Mouse (Mus musculus): ENCODE measurements at regions not wholly inside any gene's neighbourhood (a gene's known extent, or its start where the extent isn't known, plus 50 kb on each side); places are given as distances from the start of the nearest gene placed in this dataset.

DNA sequence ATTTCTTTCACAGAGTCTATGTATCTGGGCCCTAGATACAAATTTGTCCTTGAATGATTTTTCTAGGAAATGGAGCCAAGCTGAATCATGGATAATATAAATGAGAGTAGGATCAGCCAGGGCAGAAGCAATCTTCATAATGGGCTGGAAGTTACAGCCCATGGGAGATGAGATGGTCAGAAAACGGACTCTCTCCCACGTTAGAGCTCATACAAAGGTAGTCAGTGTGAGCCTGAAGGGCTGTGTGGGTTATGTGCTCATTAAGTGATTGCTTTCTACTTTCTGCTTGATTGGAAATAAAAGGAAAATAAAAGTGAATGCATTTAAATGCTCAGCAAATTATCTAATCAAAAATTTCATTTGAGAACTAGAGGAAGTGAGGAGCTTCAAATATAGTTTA is 2017.1 kb upstream of the Pcdh20 start:
- DNase-seq, result no peak

DNA sequence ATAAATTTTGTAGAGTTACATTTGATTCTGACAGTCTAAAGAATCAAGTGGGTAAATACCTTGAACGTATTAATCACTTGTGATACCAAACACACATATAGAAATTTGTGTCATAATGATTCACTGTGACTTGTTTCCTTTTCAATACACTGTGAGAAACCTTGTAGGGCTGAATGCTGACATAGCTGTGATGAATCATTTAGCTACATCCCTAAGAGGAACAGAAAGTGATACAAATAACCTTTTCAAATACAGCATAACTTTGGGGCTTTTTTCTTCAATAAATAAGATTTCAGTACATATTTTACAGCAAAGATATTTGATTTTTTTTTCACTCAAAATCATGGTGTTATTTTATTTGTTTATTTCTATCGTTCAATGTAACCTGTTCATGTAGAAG is 1976.8 kb upstream of the Pcdh20 start:
- DNase-seq, result no peak

DNA sequence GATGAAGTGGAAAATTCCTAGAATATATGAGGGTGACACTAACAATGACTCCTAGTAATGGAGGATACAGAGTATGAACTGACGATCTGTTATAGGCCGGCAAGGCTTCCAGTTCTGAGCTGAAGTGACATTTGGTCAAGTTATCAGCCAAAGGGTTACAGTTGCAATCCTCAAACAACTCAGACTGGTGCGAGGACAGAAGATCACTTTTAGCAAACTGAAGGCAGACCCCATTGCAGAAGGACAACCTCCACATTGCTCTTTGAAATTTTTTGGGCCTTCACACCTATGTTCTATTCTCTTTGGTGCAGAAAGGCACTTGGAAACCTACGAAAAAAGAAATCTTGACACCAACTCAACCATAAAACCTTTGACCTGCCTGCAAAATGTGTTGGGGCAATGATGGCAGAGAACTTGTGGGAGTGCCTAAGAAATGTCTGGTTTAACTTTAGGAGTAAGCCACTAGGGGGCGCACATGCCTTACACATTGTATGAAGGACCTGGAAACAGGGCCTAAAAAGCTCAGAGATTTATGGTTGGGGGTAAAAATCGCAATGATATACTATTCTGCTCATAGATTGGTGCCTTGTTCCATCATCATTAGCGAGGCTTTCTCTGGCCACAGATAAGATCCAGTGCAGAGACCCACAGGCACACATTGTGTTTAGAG is 1961.8 kb upstream of the Pcdh20 start:
- DNase-seq, result peak; percentile 65

DNA sequence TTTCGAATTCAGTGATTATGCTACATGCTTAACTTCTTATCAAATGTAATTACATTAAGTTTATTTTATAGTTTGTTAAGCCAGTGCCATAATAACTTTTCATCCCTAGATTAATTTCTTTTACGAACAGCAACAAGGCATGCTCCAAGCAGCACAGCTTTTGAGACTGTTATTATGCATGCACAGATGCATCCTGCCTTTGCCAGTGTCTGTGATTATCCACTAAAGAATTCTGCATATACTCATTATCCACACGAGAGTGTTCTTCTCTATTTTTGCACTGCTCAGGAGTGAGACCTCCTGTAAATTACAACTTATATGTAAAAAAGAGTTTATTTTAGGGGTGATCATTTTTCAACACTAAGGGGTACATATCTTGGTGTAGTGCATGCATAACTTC is 1941.5 kb upstream of the Pcdh20 start:
- no peak for DNase-seq

DNA sequence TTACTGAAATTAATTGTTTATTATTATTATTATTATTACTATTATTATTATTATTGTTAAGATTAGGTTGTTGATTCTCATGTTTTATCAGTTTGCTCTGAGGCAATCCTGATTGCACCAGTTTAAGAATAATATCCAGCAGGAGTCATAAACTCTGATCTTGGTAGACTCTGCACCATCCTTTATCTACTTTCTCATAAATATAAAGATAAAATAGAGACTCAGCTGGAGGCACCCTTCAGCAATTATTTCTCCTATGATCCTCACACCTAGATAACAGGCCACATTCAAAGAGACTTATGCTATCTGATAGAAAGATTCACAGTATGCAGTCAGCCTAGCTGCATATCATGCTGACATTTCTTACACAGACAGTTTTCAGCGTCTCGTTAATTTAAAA is 1935.2 kb upstream of the Pcdh20 start:
- no peak for DNase-seq

DNA sequence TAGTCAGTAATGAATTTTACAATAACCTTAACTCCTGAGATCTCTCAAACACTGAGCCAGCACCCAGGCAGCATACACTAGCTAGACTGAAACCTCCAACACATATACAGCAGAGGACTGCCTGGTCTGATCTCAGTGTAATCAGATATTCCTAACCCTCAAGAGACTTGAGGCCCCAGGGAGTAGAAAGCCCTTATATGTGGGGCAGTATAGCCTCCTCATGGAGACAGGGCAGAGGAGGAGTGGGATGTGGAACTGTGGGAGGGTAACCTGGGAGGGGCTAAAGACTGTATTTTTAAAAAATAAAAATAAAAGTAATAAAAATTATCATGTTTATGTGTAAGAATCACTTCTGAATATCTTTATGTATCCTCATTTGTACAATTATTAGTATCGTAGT is 1934.3 kb upstream of the Pcdh20 start:
- no peak for DNase-seq

DNA sequence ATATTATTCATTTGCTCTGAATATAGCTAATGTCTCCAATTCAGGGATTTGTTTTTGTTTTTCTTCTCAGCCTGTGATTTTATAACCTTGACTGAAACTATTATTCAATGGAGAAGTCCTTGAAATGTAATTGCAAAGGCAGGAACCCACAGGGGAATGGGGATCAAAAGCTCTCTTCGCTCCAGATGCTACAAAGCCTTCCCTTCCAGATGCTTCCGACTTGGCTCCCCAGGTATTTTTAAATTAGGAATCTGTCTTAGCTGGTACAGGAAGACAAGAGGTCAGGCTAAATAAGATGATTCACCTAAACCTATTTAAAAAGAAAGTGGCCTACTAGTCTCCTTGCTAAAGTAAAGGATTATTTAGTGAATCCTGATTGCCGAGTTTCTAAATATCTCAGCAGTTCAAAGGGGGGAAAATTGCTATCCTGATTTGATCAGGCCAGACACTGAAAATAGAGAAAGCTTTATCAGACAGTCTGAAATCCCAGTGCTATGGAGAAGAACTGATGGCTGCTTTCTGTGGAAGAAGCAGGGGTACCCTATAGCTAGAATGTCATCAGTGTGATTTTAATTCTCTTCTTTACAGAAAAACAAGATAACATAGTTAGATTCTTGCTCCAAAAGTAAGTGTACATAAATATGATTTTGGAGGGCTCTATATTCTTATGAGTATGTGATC is 1896.2 kb upstream of the Pcdh20 start:
- DNase-seq, result no peak

DNA sequence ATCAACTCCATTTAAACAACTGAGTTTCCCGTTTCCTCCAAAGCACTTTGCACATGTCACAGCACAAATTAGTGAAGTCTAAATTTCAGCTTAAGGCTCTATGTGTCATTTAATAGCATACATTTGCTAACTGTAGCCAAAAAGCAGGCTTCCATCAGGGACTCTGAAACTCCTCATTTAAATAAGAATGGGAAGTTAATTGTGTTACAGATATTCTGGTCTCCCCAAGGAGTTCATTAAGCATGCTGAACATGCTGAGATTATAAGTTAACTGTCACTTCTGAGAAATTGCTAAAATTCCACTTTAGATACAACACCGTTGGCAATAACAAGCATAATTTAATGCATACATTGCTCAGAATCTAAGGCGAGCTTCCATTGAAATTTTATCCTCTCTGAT is 1863.3 kb upstream of the Pcdh20 start:
- no peak for DNase-seq

DNA sequence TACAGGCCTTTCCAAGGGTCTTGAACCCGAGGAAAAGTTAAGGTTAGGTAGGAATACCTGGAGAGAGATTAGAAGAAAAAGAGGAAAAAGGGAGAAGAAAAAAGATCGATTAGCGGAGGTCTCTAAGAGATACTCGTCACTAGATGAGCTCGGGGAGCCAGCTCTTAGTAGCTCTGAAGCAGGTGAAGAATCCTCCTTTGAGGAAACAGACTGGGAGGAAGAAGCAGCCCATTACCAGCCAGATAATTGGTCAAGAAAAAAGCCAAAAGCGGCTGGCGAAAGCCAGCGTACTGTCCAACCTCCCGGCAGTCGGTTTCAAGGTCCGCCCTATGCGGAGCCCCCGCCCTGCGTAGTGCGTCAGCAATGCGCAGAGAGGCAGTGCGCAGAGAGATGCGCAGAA is 1824.3 kb upstream of the Pcdh20 start:
- DNase-seq, result peak; percentile 8

DNA sequence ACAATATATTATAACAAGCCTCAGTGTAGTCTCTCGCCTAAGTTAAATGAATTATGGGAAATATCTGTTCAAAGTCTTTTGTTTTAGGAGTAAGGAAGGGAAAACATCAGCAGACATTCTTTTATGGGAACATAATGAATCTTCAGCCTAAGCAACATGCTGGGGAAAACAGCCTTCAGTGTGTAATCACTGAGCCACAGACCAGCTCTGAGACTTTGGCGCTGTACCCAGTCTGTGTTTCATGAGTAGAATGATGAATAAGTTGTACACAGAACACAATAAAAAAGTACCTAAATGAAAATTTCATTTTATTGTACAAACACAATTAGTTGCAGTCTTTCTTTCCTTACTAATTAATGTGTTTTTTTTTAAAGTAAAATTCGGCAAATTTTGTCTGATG is 1774.8 kb upstream of the Pcdh20 start:
- no peak for DNase-seq

DNA sequence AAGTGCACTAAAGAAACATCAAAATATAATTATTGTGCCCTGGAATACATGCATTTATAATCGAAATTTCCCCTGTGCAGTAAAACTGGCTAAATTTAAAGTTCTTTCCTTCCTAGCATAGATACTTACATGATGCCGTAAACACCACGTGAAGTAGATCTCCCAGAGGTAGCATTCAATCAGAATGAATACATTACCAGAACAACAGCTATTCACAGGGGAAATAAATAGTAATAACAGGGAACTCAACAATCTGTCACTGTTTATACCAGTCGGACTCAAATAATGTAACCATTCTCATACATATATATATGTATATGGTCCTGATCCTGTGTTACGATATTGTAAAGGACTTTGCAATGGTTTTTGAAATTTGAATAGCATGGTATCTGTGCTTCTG is 1761.5 kb upstream of the Pcdh20 start:
- no peak for DNase-seq

DNA sequence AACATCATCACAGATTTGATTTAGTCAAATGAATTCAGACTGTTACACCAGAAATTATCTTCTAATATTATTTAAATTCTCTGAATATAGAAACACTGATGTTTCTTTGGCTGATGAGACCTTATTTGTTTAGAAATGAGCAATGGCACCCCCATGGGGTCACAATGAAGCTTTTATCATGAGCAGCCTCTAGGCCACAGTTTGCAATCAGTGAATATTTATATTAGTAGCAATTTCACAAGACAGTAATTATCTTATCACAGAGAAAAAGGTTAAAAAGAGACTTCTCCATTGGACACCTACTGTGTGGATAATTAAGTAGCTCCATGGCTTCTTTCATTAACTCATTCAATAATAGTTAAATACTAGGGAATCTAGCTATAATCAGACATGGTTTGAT is 1729.1 kb upstream of the Pcdh20 start:
- DNase-seq, result no peak

DNA sequence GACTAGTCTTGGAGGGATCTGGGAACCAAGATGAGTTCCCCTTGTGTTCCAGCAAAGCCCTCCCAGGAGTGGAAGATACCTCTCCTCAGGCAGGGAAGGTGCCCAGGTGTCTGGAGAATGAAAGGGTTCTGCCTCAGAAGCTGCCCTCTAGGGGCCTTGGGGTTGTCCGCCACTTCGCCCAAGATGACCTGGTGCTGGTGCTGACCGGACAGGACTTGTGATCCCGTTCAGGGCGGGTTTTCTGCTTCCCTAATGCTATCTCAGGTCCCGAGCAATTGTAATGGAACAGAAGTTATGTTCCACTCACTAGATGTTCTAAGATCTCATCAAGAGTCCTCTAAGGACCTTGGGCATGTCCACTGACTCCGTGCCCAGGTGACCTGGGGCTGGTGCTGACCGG is 1726.6 kb upstream of the Pcdh20 start:
- no peak for DNase-seq

DNA sequence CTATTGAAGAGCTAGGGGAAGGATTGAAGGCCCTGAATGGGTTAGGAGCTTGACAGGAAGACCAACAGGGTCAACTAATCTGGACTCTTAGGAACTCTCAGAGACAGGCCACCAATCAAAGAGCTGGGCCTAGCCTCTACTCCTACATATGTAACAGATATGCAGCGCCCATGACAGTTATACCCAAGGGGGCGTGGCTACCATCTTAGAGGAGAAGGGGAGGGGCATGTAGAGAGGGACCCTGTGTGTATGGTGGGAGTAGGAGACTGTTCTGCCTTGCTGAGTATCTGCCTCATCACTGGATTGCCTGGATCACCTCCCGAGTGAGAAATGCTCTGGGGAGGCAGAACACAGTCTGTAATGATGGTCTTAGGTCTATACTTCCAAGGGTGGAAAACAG is 1701.5 kb upstream of the Pcdh20 start:
- DNase-seq, result no peak
